Mouse (Mus musculus) spleen, embryonic (tissue): Measurements from ENCODE around the gene Adk.

ENCODE experiments used
- CTCF ChIA-PET: fragments of 350-600 bp; sonication (Branson Sonifier 250); formaldehyde crosslinking; loops from one replicate; lab custom pipeline; 2022; lab: Charles Lee

Gene Adk

GRCm38 (mm10) chr14:21096279-21096678, 43.9 kb downstream of the Adk start:
- CTCF ChIA-PET: no interaction called here

GRCm38 (mm10) chr14:21096689-21097088, 44.3 kb downstream of the Adk start:
- CTCF ChIA-PET: no interaction called here

GRCm38 (mm10) chr14:21099371-21099770, 47.0 kb downstream of the Adk start:
- CTCF ChIA-PET: no interaction called here

- CTCF ChIA-PET: no interaction called here
Observed at GRCm38 (mm10) chr14:21100876-21101275, 48.5 kb downstream of the Adk start.

- CTCF ChIA-PET: no interaction called here
Observed at GRCm38 (mm10) chr14:21101562-21101961, 49.2 kb downstream of the Adk start.

GRCm38 (mm10) chr14:21102666-21103203, 50.4 kb downstream of the Adk start:
- CTCF ChIA-PET: interaction anchor here (0.6 kb wide), 1 partner anchor 557 kb away, joined by 3 read pairs; no protein-coding TSS in a partner anchor

- CTCF ChIA-PET: no interaction called here
Observed at GRCm38 (mm10) chr14:21105049-21105448, 52.7 kb downstream of the Adk start.

GRCm38 (mm10) chr14:21106582-21106981, 54.2 kb downstream of the Adk start:
- CTCF ChIA-PET: interaction anchor here (0.7 kb wide), 1 partner anchor 42 kb away, joined by 3 read pairs; no protein-coding TSS in a partner anchor

GRCm38 (mm10) chr14:21107551-21107950, 55.2 kb downstream of the Adk start:
- CTCF ChIA-PET: no interaction called here

- CTCF ChIA-PET: no interaction called here
Observed at GRCm38 (mm10) chr14:21110492-21110891, 58.1 kb downstream of the Adk start.

- CTCF ChIA-PET: no interaction called here
Observed at GRCm38 (mm10) chr14:21111500-21111899, 59.1 kb downstream of the Adk start.

GRCm38 (mm10) chr14:21112174-21112573, 59.8 kb downstream of the Adk start:
- CTCF ChIA-PET: no interaction called here

GRCm38 (mm10) chr14:21112742-21113141, 60.4 kb downstream of the Adk start:
- CTCF ChIA-PET: no interaction called here

GRCm38 (mm10) chr14:21114339-21114738, 62.0 kb downstream of the Adk start:
- CTCF ChIA-PET: interaction anchor here (0.6 kb wide), 1 partner anchor 354 kb away, joined by 4 read pairs; no protein-coding TSS in a partner anchor

- CTCF ChIA-PET: interaction anchor here (0.7 kb wide), 1 partner anchor 718 kb away, joined by 4 read pairs; no protein-coding TSS in a partner anchor
Observed at GRCm38 (mm10) chr14:21115318-21115717, 62.9 kb downstream of the Adk start.

- CTCF ChIA-PET: no interaction called here
Observed at GRCm38 (mm10) chr14:21115888-21116460, 63.6 kb downstream of the Adk start.

GRCm38 (mm10) chr14:21118095-21118494, 65.7 kb downstream of the Adk start:
- CTCF ChIA-PET: no interaction called here

- CTCF ChIA-PET: no interaction called here
Observed at GRCm38 (mm10) chr14:21119653-21120313, 67.4 kb downstream of the Adk start.

- CTCF ChIA-PET: no interaction called here
Observed at GRCm38 (mm10) chr14:21120473-21120872, 68.1 kb downstream of the Adk start.

GRCm38 (mm10) chr14:21127215-21127614, 74.8 kb downstream of the Adk start:
- CTCF ChIA-PET: no interaction called here

GRCm38 (mm10) chr14:21136906-21137305, 84.5 kb downstream of the Adk start:
- CTCF ChIA-PET: interaction anchor here (2.5 kb wide), 1 partner anchor 605 kb away, joined by 8 read pairs; no protein-coding TSS in a partner anchor

- CTCF ChIA-PET: no interaction called here
Observed at GRCm38 (mm10) chr14:21142603-21143002, 90.2 kb downstream of the Adk start.
